34 mouse cellular contexts compared by ENCODE assay signal in genomic region chr2:116831863-116832262, GRCm38 (mm10). TPM values are rescaled to one million over a fixed set of nuclear protein-coding genes. Genes with fewer than 3 reads are reported as not detected.
"Had no signal": no experiment of that assay in that cellular context is flagged by ENCODE, and none has a peak within 500 bp of the region (broad histone marks: within the 10 kb centered on the region; RNA-seq: fewer than 3 reads in every experiment).

No protein-coding gene starts in this region.

- H3K4me1 ChIP-seq: heart, embryonic 13.5 days; heart, embryonic 15.5 days; hindbrain, embryonic 10.5 days; hindbrain, embryonic 12.5 days; intestine, embryonic 15.5 days; limb, embryonic 13.5 days; limb, embryonic 15.5 days; liver, embryonic 12.5 days had no signal

- ATAC-seq: hindbrain, embryonic 16.5 days; inflammation-experienced regulatory T-cells, adult 6 months; intestine, embryonic 15.5 days; intestine, postnatal 0 days; liver, embryonic 12.5 days had no signal

- H3K27ac ChIP-seq: gastrocnemius, adult 2 months; heart, adult 2 months; heart, embryonic 13.5 days; heart, embryonic 15.5 days; hindbrain, embryonic 10.5 days; hindbrain, embryonic 12.5 days; hindbrain, embryonic 14.5 days; intestine, embryonic 15.5 days; kidney, postnatal 0 days; limb, embryonic 13.5 days; limb, embryonic 15.5 days; liver, embryonic 12.5 days had no signal

- H3K9me3 ChIP-seq: heart, embryonic 13.5 days; heart, embryonic 15.5 days; hindbrain, embryonic 10.5 days; hindbrain, embryonic 12.5 days; intestine, embryonic 15.5 days; limb, embryonic 13.5 days; limb, embryonic 15.5 days; liver, embryonic 12.5 days had no signal

- H3K27me3 ChIP-seq: heart, embryonic 13.5 days; heart, embryonic 15.5 days; hindbrain, embryonic 12.5 days; intestine, embryonic 15.5 days; limb, embryonic 13.5 days; limb, embryonic 15.5 days; liver, embryonic 12.5 days had no signal

- H3K9ac ChIP-seq: heart, embryonic 13.5 days; heart, embryonic 15.5 days; hindbrain, embryonic 12.5 days; hindbrain, embryonic 14.5 days; intestine, embryonic 15.5 days; limb, embryonic 13.5 days; limb, embryonic 15.5 days; liver, embryonic 12.5 days had no signal

- H3K36me3 ChIP-seq: heart, embryonic 13.5 days; heart, embryonic 15.5 days; hindbrain, embryonic 10.5 days; hindbrain, embryonic 12.5 days; intestine, embryonic 15.5 days; limb, embryonic 13.5 days; limb, embryonic 15.5 days; liver, embryonic 12.5 days had no signal

- H3K4me2 ChIP-seq: heart, embryonic 11.5 days; heart, embryonic 13.5 days; heart, embryonic 15.5 days; hindbrain, embryonic 12.5 days; hindbrain, embryonic 14.5 days; intestine, embryonic 15.5 days; limb, embryonic 13.5 days; limb, embryonic 15.5 days; liver, embryonic 12.5 days had no signal

- DNase-seq: gastrocnemius, adult 2 months; gastrocnemius, postnatal 10 days; gastrocnemius, postnatal 25 days; heart, adult 2 months; heart, postnatal 14 days; heart, postnatal 4 days; kidney, adult 18-20 months; kidney, adult 8-10 months; kidney, postnatal 14 days; kidney, postnatal 36 days; layer of hippocampus, adult 9-11 months; layer of hippocampus, postnatal 36 days; left cerebral cortex, postnatal 4 days had no signal

- H3K4me3 ChIP-seq: gastrocnemius, adult 2 months; heart, adult 2 months; heart, embryonic 13.5 days; heart, embryonic 15.5 days; hindbrain, embryonic 10.5 days; hindbrain, embryonic 12.5 days; intestine, embryonic 15.5 days; limb, embryonic 13.5 days; limb, embryonic 15.5 days; liver, embryonic 12.5 days had no signal

RNA-seq across cellular contexts. Expression of gene Tmco5, which starts 46.6 kb away (rescaled TPM):
- total RNA-seq: gastrocnemius, adult 2 months; gastrocnemius, postnatal 10 days; gastrocnemius, postnatal 25 days; gastrocnemius, postnatal 4 days; granulocyte monocyte progenitor cell, adult 5-6 weeks; heart, adult 2 months; heart, postnatal 14 days; heart, postnatal 4 days; liver, adult 2 months had no signal
- polyA plus RNA-seq: heart, adult 2 months; heart, embryonic 11.5 days; heart, embryonic 13.5 days; heart, embryonic 15.5 days; heart, postnatal 0 days; hindbrain, embryonic 10.5 days; hindbrain, embryonic 12.5 days; hindbrain, embryonic 14.5 days; hindbrain, embryonic 16.5 days; inflammation-experienced regulatory T-cells, adult 6 months; intestine, embryonic 15.5 days; intestine, postnatal 0 days; kidney, embryonic 14.5 days; kidney, postnatal 0 days; large intestine, adult 2 months; limb, embryonic 11.5 days; limb, embryonic 13.5 days; limb, embryonic 15.5 days; liver, adult 2 months; liver, embryonic 12.5 days had no signal
